Mouse (Mus musculus) cerebellum, adult 2 months (tissue): ENCODE measurements around the gene Cers6.

Source experiments
- CTCF ChIP-seq: fragments of 200-500 bp; IDR thresholded peaks from 2 replicates; pipeline ENCODE4 v1.5.1; 2011; ENCODE audit warnings: low read depth, mild to moderate bottlenecking, control low read depth, low read length, moderate library complexity, borderline replicate concordance; ENCODE audit not compliant: insufficient read depth
- POLR2A ChIP-seq: fragments of 200-500 bp; IDR thresholded peaks from 2 replicates; pipeline ENCODE4 v1.6.1; 2011; ENCODE audit warnings: low read length, control low read depth, borderline replicate concordance; ENCODE audit not compliant: insufficient read depth

DNA sequence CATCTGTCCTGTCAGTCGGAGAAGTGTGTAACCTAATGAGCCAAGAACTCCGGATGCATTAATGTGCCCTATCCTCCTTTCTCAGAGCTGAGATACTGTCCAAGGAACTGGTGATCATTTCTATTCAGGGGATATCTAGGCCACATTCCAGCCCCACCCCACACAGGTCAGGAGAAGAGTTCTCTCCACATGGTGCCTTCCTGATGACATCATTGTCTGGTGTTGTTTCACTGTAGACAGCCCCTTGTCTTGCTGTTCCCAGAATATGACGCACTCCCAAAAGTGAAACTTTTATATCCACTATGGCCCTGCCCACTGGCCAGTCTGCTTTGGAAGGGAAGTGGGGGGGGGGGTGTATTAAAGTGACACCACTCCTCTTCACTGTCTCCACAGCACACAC is 215.9 kb downstream of the Cers6 start:
- no peak for TF ChIP-seq POLR2A
- TF ChIP-seq CTCF: no peak
